Mouse (Mus musculus): ENCODE results near the gene Slc30a7.
A peak's percentile ranks its signal among the peaks of the same experiment; 100 is the strongest.
"Not testable (repeated sequence)": the region's sequence is repeated elsewhere in the genome, so short reads cannot be mapped to it uniquely, and the experiment has no call there.

Slc30a7 gene

GRCm38 (mm10) chr3:115946272-115946671 is 60.9 kb downstream of the Slc30a7 start:
- no peak for DNase-seq (ENCODE audit: low spot score)

GRCm38 (mm10) chr3:115944376-115944775 is 62.8 kb downstream of the Slc30a7 start:
- DNase-seq (ENCODE audit: low spot score) = no peak

- DNase-seq (ENCODE audit: low spot score) = no peak
Observed at GRCm38 (mm10) chr3:115941464-115941863, 65.7 kb downstream of the Slc30a7 start.

GRCm38 (mm10) chr3:115940510-115940909 is 66.7 kb downstream of the Slc30a7 start:
- DNase-seq (ENCODE audit: low spot score) = no peak

GRCm38 (mm10) chr3:115937807-115938206 is 69.4 kb downstream of the Slc30a7 start:
- DNase-seq (ENCODE audit: low spot score) = no peak

GRCm38 (mm10) chr3:115936734-115937599 is 70.2 kb downstream of the Slc30a7 start:
- no peak for DNase-seq (ENCODE audit: low spot score)

GRCm38 (mm10) chr3:115933293-115934186 is 73.7 kb downstream of the Slc30a7 start:
- no peak for DNase-seq (ENCODE audit: low spot score)

GRCm38 (mm10) chr3:115931701-115932100 is 75.5 kb downstream of the Slc30a7 start:
- no peak for DNase-seq (ENCODE audit: low spot score)

- DNase-seq (ENCODE audit: low spot score) = no peak
Observed at GRCm38 (mm10) chr3:115926531-115926930, 80.7 kb downstream of the Slc30a7 start.

- DNase-seq (ENCODE audit: low spot score) = peak; percentile 61
Observed at GRCm38 (mm10) chr3:115924401-115925190, 82.6 kb downstream of the Slc30a7 start.

GRCm38 (mm10) chr3:115907406-115907805 is 99.8 kb downstream of the Slc30a7 start:
- DNase-seq (ENCODE audit: low spot score) = not testable (repeated sequence)

- DNase-seq (ENCODE audit: low spot score) = no peak
Observed at GRCm38 (mm10) chr3:115905567-115905966, 101.6 kb downstream of the Slc30a7 start.

- DNase-seq (ENCODE audit: low spot score) = no peak
Observed at GRCm38 (mm10) chr3:115905067-115905466, 102.1 kb downstream of the Slc30a7 start.

GRCm38 (mm10) chr3:115902301-115902956 is 104.8 kb downstream of the Slc30a7 start:
- DNase-seq (ENCODE audit: low spot score) = no peak

GRCm38 (mm10) chr3:115898354-115898948 is 108.8 kb downstream of the Slc30a7 start:
- DNase-seq (ENCODE audit: low spot score) = no peak

- no peak for DNase-seq (ENCODE audit: low spot score)
Observed at GRCm38 (mm10) chr3:115893166-115893565, 114.0 kb downstream of the Slc30a7 start.

- no peak for DNase-seq (ENCODE audit: low spot score)
Observed at GRCm38 (mm10) chr3:115892341-115892740, 114.9 kb downstream of the Slc30a7 start.

Measured in yolk sac, embryonic 10.5 days (tissue).